Mouse (Mus musculus) liver, embryonic 11.5 days (tissue): Measurements from ENCODE around the gene Btbd35f18. TPM values are rescaled to one million over a fixed set of nuclear protein-coding genes. Genes with fewer than 3 reads are reported as not detected.
"Not testable (repeated sequence)": the region's sequence is repeated elsewhere in the genome, so short reads cannot be mapped to it uniquely, and the experiment has no call there.

Experiments
- ATAC-seq: fragments of 200-750 bp; cut with Nextera tagmentation; replicated peaks from 2 replicates; pipeline ENCODE4 v1.8.0; 2017; ENCODE audit warnings: moderate number of reproducible peaks, mild to moderate bottlenecking, moderate TSS enrichment, moderate library complexity; ENCODE audit not compliant: low FRiP score
- DNase-seq: peaks from one replicate; pipeline ENCODE4 v3.0.0-alpha.2; 2017; ENCODE audit warnings: low spot score
- H3K27ac ChIP-seq: fragments of 300-500 bp; sonication (generic); 2 replicates; pipeline ENCODE4 v1.5.1; 2014; ENCODE audit warnings: mild to moderate bottlenecking, low read depth, low read length, control low read depth
- H3K27me3 ChIP-seq: fragments of 300-500 bp; sonication (generic); replicated peaks from 2 replicates; pipeline ENCODE4 v1.6.1; 2014; ENCODE audit warnings: low read length, mixed read lengths; ENCODE audit not compliant: control insufficient read depth, insufficient read depth
- H3K36me3 ChIP-seq: fragments of 300-500 bp; sonication (generic); 2 replicates; pipeline ENCODE4 v1.6.1; 2014; ENCODE audit warnings: mild to moderate bottlenecking, low read length, moderate library complexity, mixed read lengths; ENCODE audit not compliant: control insufficient read depth, insufficient read depth
- H3K4me1 ChIP-seq: fragments of 300-500 bp; sonication (generic); replicated peaks from 2 replicates; pipeline ENCODE4 v1.6.1; 2014; ENCODE audit warnings: low read length, mixed read lengths; ENCODE audit not compliant: control insufficient read depth, insufficient read depth
- H3K4me2 ChIP-seq: fragments of 300-500 bp; sonication (generic); 2 replicates; pipeline ENCODE4 v1.6.1; 2014; ENCODE audit warnings: mild to moderate bottlenecking, control low read depth, moderate library complexity
- H3K4me3 ChIP-seq: fragments of 300-500 bp; sonication (generic); 2 replicates; pipeline ENCODE4 v1.5.1; 2014; ENCODE audit warnings: low read depth, low read length, control low read depth
- H3K9ac ChIP-seq: fragments of 300-500 bp; sonication (generic); 2 replicates; pipeline ENCODE4 v1.6.1; 2014; ENCODE audit warnings: low read depth, low read length, control low read depth
- H3K9me3 ChIP-seq: fragments of 300-500 bp; sonication (generic); 2 replicates; pipeline ENCODE4 v1.6.1; 2016; ENCODE audit warnings: low read length, inconsistent platforms, mixed read lengths; ENCODE audit not compliant: control insufficient read depth
- WGBS: fragments of 180-500 bp; shearing (Covaris S2); extraction: QIAGEN DNeasy Blood & Tissue Kit; methylation state at CpG from one replicate; pipeline ENCODE4 v1.1.7; 2014; 5-methylcytosine and 5-hydroxymethylcytosine counted together
- polyA plus RNA-seq: library from polyadenylated mRNA; unstranded; fragments of >200 nt; fragmentation: Nextera tagmentation; extraction: Ambion mirVana; gene quantifications from 2 replicates; pipeline ENCODE4 v1.2.1, GENCODE M21; 2014

Gene Btbd35f18
- not detected in 2 replicates for polyA plus RNA-seq

- not testable (repeated sequence) for H3K27ac ChIP-seq, H3K9ac ChIP-seq, H3K36me3 ChIP-seq, H3K4me1 ChIP-seq, DNase-seq, H3K4me2 ChIP-seq, H3K27me3 ChIP-seq, H3K4me3 ChIP-seq, H3K9me3 ChIP-seq, ATAC-seq
- WGBS, result no CpG with 5 or more reads among the region's 3 CpGs
These were observed at the start of gene Btbd35f18 for GRCm38 (mm10) chrX:3699933-3700332. Gene Btbd35f18, plus strand, starts transcription at chrX:3700233.

Other genes starting within 250 kb of the Btbd35f18 start
- gene Btbd35f10, start 52.7 kb downstream of the Btbd35f18 start, polyA plus RNA-seq, result not detected in 2 replicates